Mouse (Mus musculus) neural tube, embryonic 10.5 days (tissue): ENCODE measurements around the gene Mecom.

Source experiments
- DNase-seq: peaks from one replicate; pipeline ENCODE4 v3.0.0-alpha.2; 2017; ENCODE audit warnings: low spot score; ENCODE audit errors: extremely low spot score

Gene Mecom

DNA sequence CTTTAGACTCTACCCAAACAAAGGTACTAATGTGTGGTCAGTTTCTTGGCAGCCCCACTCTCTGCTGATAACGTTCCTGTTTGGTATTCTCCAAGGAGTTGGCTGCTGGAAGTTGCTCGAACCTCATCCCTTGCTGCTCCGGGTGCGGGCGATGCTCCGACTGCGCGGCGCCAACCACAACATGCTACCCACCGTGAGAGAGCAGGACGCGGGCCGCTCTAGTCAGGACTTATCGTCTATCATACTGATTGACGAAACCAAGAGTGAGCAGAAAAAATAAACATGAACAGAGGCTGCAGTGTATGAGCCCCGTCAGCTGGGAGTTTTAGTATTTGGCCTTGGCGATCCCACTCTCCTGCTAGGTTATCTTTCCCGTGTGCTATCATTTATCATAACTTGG lies 441.3 kb downstream of the Mecom start:
- peak; percentile 26 for DNase-seq

DNA sequence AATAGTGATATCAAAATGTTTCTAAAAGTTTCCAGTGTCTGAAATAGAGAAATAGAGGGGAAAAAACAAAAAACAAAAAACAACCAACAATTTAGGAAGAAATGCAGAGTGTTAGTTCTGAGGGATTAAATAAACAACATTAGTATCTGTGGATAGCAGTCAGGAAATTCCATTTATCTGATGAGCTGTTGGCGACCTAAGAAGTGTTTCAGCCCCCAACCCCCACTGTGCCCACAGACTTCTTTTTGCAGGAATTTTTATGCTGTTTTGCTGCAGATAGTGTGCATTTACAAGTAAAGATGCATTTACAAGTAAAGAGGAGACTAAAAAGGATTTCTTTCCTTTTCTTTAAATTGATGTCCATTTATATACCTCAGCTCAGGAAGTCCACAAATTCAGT lies 441.9 kb downstream of the Mecom start:
- no peak for DNase-seq

DNA sequence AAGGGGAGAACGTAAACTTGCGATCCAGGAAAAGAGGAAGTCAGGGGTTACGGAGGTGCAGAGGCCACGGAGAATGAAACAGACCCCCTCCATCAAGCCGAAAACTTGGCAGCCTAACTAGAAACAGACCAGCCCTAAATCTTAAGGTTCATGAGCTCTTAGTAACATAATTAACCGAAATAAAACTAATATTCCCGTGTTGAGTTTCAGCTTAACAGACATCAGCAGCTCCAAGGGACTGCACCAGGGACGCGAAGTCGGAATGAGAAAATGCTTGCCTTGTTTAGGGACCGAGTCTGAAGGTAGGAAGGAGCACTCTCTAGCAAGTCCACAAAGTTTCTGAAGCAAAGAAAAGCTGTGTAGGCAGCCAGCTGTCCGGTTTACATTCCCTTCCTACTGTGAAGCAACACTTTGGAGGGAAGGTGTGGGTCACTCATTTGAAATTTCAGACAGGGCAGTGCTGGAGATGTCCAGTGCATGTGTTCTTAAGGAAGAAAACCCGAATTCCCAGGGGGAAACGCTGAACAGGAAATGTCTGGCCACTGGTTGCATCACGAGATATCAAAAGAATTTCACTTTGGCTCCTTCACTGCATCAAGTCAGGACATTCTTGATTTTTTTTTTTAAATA lies 442.5 kb downstream of the Mecom start:
- DNase-seq, result peak; percentile 55

DNA sequence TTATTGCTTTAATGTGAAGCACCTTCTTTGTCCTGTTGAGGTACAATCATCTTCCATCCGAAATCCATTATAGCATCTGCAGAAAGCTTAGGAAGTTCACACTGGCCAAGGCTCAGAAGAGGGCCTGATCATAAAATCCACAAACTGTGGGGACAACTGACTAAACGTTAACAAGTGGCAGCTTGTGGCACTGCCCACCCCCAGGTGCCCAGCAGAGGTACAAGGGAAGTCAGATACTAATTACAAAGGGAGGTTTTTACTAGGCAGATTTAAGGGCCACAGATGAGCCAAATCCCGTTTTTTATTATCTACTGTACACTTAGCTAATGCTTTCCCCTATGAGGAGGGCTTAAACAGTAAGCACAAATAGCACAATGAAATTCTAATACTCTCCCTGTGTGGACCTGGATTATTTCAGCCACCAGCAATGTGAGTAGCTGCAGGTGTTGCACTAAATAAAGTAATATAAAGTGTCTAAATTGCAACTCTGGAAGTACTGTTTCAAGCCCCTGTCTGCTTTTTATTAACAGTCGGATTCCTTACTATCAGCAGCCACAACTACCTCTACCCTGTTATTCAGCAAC lies 443.2 kb downstream of the Mecom start:
- no peak for DNase-seq

DNA sequence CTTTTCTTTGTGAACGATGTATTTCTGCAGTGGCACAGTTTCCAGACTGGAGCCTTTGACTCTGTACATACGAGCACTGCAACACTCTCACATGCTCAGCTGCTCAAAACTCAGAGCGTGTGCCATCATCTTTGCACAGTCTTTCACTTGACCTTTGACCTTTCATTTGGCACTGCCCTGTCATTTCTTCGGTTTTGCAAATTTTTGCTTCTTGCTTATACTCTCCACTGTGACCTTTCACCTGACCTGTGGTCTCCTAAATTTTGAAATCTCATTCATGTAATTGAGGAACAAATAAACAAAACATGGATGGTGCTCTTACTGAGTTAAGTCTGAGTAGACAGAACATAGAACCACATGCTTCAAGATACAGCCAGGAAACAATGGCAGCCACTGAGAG lies 446.7 kb downstream of the Mecom start:
- no peak for DNase-seq

DNA sequence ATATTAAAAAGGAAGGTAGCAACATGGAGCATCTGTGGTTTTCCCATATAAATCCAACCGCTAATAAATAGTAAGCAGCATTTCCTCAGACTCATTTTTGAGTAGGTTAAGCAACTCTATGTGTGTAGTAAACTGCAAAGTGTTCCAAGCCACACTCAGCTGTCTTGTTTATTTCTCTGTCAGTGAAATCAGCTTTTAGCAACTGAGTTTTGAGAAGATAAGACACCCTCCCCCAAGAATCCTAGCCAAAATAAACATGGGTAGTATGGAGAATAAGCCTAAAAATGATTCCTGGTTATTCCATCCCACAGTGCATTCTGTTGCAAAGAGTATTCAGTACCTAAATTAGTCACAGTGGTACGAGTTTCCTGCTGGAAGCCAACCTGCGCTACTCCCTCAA lies 450.1 kb downstream of the Mecom start:
- DNase-seq, result no peak

DNA sequence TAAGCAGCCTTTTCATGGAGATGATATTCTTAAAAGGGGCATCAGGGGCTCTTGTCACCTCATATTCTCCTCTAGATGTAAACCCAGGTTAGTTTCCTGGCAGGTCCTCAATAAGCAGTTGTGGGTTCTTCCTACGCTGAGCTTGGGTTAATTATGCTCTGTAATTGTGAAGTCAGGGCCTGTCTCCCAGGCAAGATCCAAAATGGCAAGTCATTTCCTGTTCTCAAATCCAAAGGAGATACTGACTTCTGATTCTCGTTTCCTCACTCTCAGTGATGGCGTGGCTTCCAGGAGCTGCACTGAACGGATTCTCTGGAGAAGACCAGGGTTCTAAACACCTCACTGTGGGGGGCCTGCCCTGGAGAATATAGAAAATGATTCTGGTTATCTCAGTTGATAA lies 450.7 kb downstream of the Mecom start:
- no peak for DNase-seq

DNA sequence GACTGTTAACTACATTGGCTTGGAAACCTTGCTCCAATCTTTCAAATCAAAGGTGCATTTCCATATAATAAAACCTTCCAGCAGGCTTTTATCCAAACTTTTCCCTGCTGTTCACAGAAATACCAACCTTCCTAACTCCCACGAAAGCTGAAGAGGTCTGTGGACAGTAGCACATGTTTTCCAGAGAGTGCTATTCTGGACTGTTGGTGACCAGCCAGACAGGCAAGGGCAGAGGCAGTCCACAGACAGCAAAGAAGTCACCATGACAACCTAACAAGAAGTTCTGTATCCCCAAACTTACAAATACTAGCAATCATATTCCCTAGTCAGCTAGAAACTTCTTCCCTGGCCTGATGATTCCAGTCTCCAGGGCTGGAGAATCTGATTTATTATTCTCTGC lies 454.8 kb downstream of the Mecom start:
- no peak for DNase-seq

DNA sequence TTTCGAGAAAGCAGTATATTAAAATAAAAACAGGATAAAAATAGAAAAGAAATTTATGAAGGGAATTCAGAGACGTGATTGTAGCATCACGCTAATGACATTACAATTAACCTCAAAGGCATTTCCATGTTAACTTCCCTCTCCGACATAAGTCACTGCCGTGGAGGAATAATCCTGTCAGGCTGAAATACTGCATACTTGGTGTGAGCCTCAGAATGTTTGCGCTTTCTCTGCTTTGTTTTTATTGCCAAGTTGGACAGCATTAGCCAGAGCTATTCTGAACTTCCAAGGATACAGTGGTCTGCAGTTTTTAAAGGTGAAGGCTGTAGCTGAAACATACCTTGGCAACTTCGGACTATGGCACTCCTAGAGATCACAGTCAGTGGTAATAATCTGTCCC lies 455.3 kb downstream of the Mecom start:
- DNase-seq, result no peak

DNA sequence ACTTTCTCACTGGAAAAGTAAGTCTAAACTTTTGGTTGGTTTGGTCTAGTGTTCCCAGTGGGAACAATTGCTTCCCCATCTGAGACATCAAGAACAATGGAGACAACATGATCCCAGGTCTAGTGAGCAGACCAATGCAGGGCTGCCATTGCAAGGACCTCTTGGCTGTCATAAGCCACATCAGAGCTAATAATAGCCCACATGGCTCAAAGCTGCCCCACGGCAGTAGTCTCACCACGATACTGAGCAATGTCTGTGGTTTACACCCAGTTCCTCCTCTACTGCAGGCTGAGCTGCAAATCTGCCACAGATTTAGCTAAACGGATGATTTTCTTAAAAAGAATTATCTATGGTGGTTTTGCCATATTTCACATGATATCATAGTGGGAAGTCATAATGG lies 455.9 kb downstream of the Mecom start:
- no peak for DNase-seq

DNA sequence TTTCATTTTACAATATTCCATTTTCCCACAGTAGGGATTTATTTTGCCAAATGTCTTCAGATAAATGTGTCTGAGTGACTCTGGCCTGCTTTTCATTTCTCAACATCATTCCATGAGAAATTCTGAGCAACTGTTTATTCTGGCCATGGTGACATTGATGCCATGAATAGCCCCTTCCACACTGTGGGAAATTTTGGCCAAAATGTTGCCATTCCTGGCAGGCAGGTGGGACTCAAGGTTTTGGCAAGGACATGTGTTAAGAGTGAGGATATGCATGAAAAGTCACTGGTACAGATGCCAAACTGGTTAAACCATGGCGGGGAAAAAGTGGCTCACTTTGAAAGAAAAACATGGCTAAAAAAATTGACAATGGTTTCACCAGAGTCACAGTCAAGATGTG lies 456.4 kb downstream of the Mecom start:
- DNase-seq, result no peak

DNA sequence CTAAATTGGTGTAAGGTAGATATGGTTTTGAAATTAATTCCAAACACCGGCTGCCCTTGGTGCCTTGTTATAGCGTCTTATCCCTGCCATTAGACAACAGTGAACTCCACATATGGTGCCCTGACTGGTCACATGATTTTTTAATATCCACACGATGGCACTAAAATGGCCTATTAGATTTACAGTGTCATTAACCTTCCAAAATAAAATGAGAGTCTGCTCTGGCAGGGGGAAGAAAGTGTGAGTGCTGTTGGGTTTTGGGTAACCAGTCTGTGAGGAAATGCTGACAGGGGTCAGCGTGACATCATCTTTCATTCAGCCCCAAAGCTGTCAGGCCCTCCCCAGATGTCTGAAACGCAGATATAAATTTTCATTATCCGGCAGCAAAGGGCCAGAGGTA lies 461.7 kb downstream of the Mecom start:
- DNase-seq, result no peak

DNA sequence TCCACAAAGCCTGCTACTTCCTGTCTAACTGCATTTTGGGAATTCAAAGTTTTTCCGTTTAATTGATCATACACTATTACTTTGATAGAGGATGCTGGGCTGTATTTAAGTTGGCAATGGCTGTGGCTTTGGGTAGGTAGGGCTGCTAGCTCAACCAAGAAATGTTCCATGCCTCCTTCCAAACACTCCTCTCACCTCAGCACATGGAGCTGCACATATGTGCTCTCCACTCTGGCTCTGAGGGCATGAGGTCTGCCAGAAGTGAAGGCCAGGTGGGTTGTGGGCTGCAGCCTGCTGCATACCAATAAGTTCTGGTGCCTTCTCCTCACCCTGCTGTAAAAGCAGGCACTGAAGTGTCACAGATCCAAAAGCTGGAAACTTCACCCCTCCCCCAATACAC lies 464.0 kb downstream of the Mecom start:
- DNase-seq, result no peak

DNA sequence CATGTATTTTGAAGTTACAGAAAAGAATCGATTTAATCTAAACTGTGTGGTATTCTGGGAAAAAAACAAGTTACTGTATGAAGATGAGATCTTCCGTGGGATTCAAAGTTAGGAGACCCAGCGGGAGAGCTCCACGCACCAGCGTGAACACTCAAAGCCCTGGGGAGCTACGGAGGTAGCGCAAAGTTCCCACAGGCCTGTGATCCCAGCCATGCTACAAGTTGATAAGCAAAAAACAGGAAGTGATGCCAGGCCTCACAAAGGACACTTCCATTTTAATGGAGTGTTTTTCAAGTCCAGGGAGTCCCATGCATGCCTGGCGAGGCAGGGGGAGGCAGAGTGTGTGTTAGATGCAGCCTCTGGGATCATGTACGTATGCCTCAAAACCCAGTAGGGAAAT lies 464.5 kb downstream of the Mecom start:
- no peak for DNase-seq

DNA sequence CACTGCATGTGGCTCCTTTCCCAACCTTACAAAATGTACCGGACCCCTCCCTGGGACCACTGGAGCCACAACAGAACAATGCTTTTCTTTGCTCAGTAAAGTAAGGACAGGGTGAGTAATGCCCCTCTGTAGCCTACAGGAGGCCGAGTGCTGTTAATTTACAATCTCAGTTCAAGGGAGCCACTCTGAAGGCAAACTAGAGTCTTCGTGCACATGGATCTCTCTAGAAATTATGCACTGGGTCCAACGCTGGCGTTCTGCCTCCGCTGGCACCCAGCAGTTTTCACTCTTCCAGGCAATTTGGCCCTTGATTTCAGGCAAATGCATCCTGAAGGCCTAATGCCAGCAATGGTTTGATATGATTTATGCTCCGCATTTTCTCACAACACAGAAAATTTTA lies 467.0 kb downstream of the Mecom start:
- DNase-seq, result no peak

DNA sequence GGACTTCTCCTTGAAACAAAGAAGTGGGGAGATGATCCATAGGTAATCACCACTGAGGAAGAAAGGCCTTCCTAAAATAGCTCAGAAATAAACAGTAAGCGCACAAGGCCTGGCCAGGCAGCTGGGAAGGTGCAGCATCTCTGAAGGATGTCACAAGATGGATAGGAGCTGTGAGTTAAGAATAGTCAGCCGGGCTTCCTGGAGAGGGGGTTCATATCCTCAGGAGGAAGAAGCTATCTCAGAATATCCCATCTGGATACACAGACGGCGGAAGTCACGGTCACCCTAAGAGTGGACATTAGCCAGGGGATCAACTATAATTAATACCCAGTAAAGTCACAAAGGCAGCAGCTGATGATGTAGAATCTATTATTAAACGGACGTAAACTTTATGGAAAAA lies 471.3 kb downstream of the Mecom start:
- no peak for DNase-seq

DNA sequence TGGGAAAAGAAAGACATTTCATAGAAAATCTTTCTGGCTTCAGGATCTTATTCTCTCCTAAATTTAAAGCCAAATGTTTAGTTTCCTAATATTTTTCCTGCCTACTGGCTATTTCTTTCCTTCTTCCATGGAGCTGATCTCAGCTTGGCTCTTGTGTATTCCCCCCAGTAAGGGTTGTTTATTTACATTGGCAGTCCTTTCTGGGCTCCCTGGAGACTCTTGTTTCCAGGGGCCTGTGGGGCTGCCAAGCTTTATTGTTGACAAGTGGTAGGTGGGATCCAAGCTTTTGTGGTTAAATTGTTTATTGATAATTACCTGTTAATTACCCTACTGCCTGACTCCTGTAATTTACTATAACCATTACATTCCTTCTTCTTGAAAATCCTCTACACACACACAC lies 476.5 kb downstream of the Mecom start:
- no peak for DNase-seq

DNA sequence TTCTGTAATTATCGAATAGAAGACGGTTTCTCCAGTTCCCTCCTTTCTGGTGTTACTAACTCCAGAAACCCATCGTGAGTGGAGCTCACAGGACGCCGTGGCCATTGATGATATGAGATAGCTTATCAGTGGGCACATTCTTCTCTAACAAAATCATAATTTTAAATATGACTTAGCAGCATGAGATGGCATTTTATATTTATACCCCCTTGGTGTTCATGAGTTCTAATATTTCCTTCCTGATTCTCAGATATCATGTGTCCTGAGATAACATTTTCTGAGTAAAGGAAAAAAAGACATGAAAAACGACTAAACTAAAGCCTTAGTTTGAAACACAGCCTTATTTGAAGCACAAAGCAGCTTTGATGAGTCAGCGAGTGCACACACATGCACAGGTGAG lies 481.3 kb downstream of the Mecom start:
- no peak for DNase-seq

DNA sequence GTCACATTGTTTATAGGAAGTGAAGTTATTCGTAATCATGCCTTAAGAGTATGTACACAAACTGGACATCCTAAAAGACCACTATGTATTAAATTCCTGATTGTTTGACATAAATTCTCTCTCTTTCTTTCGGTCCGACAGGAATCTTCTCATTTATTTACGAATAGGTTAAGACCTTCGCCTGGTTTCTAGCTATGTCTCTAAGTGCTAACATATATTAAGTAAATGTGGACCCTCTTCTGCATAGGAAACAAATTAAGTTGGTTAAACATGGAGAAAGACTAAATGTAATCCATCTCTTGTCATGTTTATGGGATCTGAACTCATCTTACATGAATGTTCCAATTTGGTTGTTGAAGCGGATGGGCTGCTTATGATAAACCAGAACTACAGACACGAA lies 487.8 kb downstream of the Mecom start:
- no peak for DNase-seq

DNA sequence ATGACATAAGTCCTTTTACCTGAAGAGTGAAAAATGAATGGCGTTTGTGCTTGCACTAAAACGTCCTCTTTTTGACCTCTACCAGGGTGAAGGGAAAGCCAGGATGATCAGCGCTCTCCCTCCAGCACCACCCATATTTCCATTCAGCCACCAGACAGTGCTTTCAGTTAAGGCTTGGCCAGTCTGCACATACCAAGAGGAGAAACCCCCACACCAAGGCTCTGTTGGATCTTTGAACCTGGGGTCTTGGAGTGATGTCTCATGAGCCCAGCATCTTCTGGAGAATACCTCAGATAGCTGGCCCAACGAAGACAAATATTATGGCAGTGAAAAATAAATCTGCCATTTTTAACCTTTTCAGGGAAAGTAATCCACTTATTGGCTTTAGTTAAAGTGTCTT lies 488.2 kb downstream of the Mecom start:
- DNase-seq, result no peak

DNA sequence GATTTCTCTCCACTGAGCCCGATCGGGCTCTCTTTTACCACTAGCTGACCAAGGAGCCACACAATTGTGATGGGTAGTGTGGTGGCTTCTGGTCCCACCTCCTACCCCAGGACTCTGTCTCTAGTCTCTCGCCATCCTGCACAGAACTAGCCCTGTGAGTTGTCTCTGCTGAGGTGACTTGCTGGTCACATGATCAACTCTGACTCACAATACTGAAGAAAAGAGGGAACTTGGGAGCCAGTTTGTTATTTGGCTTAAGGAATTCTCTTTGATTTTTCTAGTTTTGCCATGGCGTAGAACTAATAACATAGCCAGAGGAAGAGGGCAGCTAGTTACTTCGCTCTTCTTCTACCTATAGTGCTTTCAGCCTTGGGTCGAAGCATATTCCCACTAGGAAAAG lies 496.5 kb downstream of the Mecom start:
- no peak for DNase-seq

DNA sequence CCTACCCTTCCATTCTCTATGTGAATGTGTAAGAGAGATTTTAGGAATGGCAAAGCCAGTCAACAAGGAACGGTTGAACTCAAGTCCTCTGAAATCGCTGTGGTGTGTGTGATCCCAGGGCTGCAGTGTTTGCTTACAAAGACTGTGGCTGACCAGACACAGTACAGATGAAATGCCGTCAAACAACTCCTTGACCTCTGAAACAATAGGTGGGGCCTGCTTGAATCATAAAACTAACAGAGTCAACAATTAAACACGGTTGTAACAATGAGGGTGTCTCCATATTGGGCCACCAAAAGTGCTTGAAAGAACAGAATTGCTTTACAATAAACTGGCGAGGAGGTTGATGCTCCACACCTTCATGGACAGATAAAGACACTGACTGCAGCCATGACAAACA lies 497.0 kb downstream of the Mecom start:
- no peak for DNase-seq

DNA sequence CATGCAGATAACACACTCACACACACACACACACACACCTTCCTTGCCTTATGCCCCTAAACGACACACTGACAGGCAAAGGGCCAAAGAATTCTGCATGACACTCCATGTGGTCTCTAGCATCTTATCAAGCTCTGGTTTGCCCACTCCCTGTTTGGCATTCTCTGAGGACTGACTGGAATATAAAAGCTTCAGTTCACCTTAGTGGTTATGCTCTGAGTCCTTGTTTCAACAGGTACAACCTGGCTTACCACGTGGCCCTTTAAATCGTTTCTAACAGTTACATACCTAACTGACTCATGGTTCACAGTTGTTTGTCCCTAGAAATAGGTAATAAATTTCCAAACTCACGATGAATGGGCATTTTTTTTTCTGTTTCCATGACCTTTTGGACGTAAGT lies 499.0 kb downstream of the Mecom start:
- no peak for DNase-seq

DNA sequence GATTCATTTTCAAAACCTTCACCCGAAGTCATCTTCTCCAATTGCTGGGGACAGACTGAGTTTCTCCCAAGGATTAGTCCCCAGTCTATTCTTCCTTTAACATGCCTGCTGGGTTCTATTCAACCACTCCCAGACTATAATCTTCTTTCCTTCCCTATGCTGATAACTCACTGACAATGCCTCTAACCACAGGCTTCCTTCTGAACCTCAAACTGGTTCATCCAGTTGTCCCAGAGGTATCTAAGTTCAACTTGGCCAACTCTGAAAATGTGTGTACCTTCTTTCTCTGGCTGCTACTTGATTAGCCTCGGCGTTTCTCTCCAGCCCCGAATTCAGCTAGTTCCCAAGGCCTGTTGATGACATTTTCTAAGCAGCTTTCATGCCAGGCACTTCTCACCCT lies 499.7 kb downstream of the Mecom start:
- no peak for DNase-seq
